Mouse (Mus musculus) bone marrow, adult 2 months (tissue): Measurements from ENCODE around the gene Cacfd1.

Source experiments
- CTCF ChIP-seq: fragments of 200-500 bp; IDR thresholded peaks from 2 replicates; pipeline ENCODE4 v1.5.1; 2011; ENCODE audit warnings: low read length, control low read depth; ENCODE audit not compliant: control insufficient read depth, insufficient read depth
- POLR2A ChIP-seq: fragments of 200-500 bp; IDR thresholded peaks from 2 replicates; pipeline ENCODE4 v1.6.1; 2011; ENCODE audit warnings: low read depth, mild to moderate bottlenecking, control low read depth, low read length, borderline replicate concordance; ENCODE audit not compliant: control insufficient read depth

DNA sequence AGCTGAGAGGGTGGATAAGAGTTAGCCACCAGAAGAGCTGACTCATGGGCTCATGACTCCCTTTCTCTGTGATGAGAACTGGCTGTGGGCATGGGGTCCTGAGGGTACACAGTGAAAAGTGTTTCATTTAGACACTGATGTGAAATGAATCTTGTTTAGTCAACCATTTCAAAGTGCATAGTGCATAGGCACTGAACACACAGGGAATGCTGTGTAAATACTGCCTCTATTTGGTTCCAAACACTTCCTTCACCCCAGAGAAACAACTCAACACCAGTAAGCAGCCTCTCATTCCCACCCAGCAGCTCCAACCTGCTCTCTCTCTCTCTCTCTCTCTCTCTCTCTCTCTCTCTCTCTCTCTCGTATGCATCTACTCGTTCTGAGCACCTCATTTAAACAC is 25.5 kb upstream of the Cacfd1 start:
- TF ChIP-seq CTCF (no peak), POLR2A (no peak)
